Mouse (Mus musculus) CH12.LX (cell line): ENCODE data around the gene Hcn4. TPM values are rescaled to one million over a fixed set of nuclear protein-coding genes. Genes with fewer than 3 reads are reported as not detected.

Experiments used
- DNase-seq: peaks from one replicate; pipeline ENCODE4 v3.0.0-alpha.2; 2013; ENCODE audit errors: extremely low read depth
- H3K27ac ChIP-seq: 2 replicates; pipeline ENCODE4 v1.5.1; 2012; ENCODE audit warnings: low read depth, mild to moderate bottlenecking, control low read depth, moderate library complexity; ENCODE audit not compliant: insufficient read depth
- H3K27me3 ChIP-seq: replicated peaks from 2 replicates; pipeline ENCODE3; 2012; ENCODE audit warnings: inconsistent platforms
- H3K36me3 ChIP-seq, 2 experiments: replicated peaks in 1 of 2; 2 replicates each; pipeline versions ENCODE3 to v1.6.1; 2012; ENCODE audit warnings: inconsistent platforms in 1 of 2, low read length in 1 of 2, mild to moderate bottlenecking in 1 of 2, mixed read lengths in 1 of 2, moderate library complexity in 1 of 2; ENCODE audit not compliant: control insufficient read depth in 1 of 2, insufficient read depth in 1 of 2
- H3K4me1 ChIP-seq, 2 experiments: 2 replicates each; pipeline ENCODE4 v1.6.1; 2012; ENCODE audit warnings: inconsistent platforms in 1 of 2, moderate library complexity in 1 of 2; ENCODE audit not compliant: insufficient read depth in 2 of 2, control insufficient read depth in 1 of 2
- H3K4me2 ChIP-seq: 2 replicates; pipeline ENCODE4 v1.6.1; 2012; ENCODE audit warnings: low read depth, mild to moderate bottlenecking, control low read depth; ENCODE audit not compliant: poor library complexity, insufficient read depth, severe bottlenecking
- H3K4me3 ChIP-seq, 3 experiments: fragments of 150-350 bp in 1 of 3; sonication (generic) in 1 of 3; replicated peaks in 1 of 3; 2 replicates each; pipeline versions ENCODE3 to v1.5.1; 2011 to 2012; ENCODE audit warnings: low read depth in 2 of 3, low read length in 2 of 3, mild to moderate bottlenecking in 2 of 3, moderate library complexity in 2 of 3, control low read depth in 1 of 3, improper control_type of control experiment in 1 of 3, inconsistent platforms in 1 of 3, mixed read lengths in 1 of 3; ENCODE audit not compliant: poor library complexity in 1 of 3
- H3K79me2 ChIP-seq: replicated peaks from 2 replicates; pipeline ENCODE4 v1.6.1; 2012; ENCODE audit warnings: mild to moderate bottlenecking, moderate library complexity; ENCODE audit not compliant: control insufficient read depth, poor library complexity, insufficient read depth, severe bottlenecking; ENCODE audit errors: extremely low read depth
- H3K9ac ChIP-seq: 2 replicates; pipeline ENCODE4 v1.6.1; 2012; ENCODE audit warnings: low read depth, mild to moderate bottlenecking, control low read depth, moderate library complexity; ENCODE audit not compliant: insufficient read depth
- H3K9me3 ChIP-seq: replicated peaks from 2 replicates; pipeline ENCODE3; 2012; ENCODE audit warnings: low read length, inconsistent platforms, mixed read lengths
- CTCF ChIP-seq, 2 experiments: IDR thresholded peaks in 1 of 2; conservative IDR thresholded peaks in 1 of 2; 2 replicates each; pipeline ENCODE4 v1.5.1; 2011 to 2012; ENCODE audit warnings: low read depth in 2 of 2, low read length in 2 of 2, improper control_type of control experiment in 1 of 2, inconsistent platforms in 1 of 2, mild to moderate bottlenecking in 1 of 2, moderate library complexity in 1 of 2
- E2F4 ChIP-seq: IDR thresholded peaks from 2 replicates; pipeline ENCODE4 v1.6.1; 2011; ENCODE audit warnings: low read depth, low read length, improper control_type of control experiment; ENCODE audit not compliant: insufficient replicate concordance
- GABPA ChIP-seq: IDR thresholded peaks from 2 replicates; pipeline ENCODE4 v1.6.1; 2012; ENCODE audit warnings: low read depth, low read length, improper control_type of control experiment, inconsistent platforms; ENCODE audit not compliant: insufficient replicate concordance
- HCFC1 ChIP-seq: IDR thresholded peaks from 2 replicates; pipeline ENCODE4 v1.6.1; 2012; ENCODE audit warnings: low read depth, mild to moderate bottlenecking, inconsistent platforms, low read length, improper control_type of control experiment
- JUN ChIP-seq: IDR thresholded peaks from 2 replicates; pipeline ENCODE4 v1.6.1; 2011; ENCODE audit warnings: low read depth, mild to moderate bottlenecking, low read length, improper control_type of control experiment, moderate library complexity; ENCODE audit not compliant: insufficient read depth
- JUND ChIP-seq: conservative IDR thresholded peaks from 2 replicates; pipeline ENCODE4 v1.6.1; 2011; ENCODE audit warnings: low read depth, low read length, improper control_type of control experiment
- MAFK ChIP-seq: IDR thresholded peaks from 2 replicates; pipeline ENCODE4 v1.6.1; 2011; ENCODE audit warnings: low read length, improper control_type of control experiment; ENCODE audit not compliant: insufficient replicate concordance
- MAZ ChIP-seq: IDR thresholded peaks from 2 replicates; pipeline ENCODE4 v1.6.1; 2012; ENCODE audit warnings: low read depth, mild to moderate bottlenecking, inconsistent platforms, low read length, improper control_type of control experiment, moderate library complexity
- MEF2A ChIP-seq: IDR thresholded peaks from 2 replicates; pipeline ENCODE4 v1.6.1; 2014; ENCODE audit warnings: low read depth, mild to moderate bottlenecking, inconsistent platforms, low read length, improper control_type of control experiment, borderline replicate concordance
- MYC ChIP-seq: IDR thresholded peaks from 2 replicates; pipeline ENCODE4 v1.6.1; 2011; ENCODE audit warnings: low read depth, mild to moderate bottlenecking, improper control_type of control experiment, low read length
- PAX5 ChIP-seq: IDR thresholded peaks from 2 replicates; pipeline ENCODE4 v1.6.1; 2012; ENCODE audit warnings: low read length, inconsistent platforms, mixed read lengths
- POLR2AphosphoS2 ChIP-seq: IDR thresholded peaks from 2 replicates; pipeline ENCODE4 v1.6.1; 2011; ENCODE audit warnings: low read depth, low read length, improper control_type of control experiment
- RCOR1 ChIP-seq: conservative IDR thresholded peaks from 2 replicates; pipeline ENCODE4 v1.6.1; 2012; ENCODE audit warnings: low read depth, mild to moderate bottlenecking, inconsistent platforms, low read length, improper control_type of control experiment
- SIN3A ChIP-seq: IDR thresholded peaks from 2 replicates; pipeline ENCODE4 v1.6.1; 2012; ENCODE audit warnings: low read length, improper control_type of control experiment, inconsistent platforms
- SMC3 ChIP-seq: IDR thresholded peaks from 2 replicates; pipeline ENCODE4 v1.6.1; 2011; ENCODE audit warnings: low read depth, low read length, improper control_type of control experiment
- TCF12 ChIP-seq: IDR thresholded peaks from 2 replicates; pipeline ENCODE4 v1.6.1; 2014; ENCODE audit warnings: low read depth, mild to moderate bottlenecking, inconsistent platforms, low read length, improper control_type of control experiment
- UBTF ChIP-seq: IDR thresholded peaks from 2 replicates; pipeline ENCODE4 v1.6.1; 2012; ENCODE audit warnings: low read depth, mild to moderate bottlenecking, inconsistent platforms, low read length, improper control_type of control experiment, moderate library complexity
- USF1 ChIP-seq: IDR thresholded peaks from 2 replicates; pipeline ENCODE4 v1.6.1; 2014; ENCODE audit warnings: low read depth, mild to moderate bottlenecking, inconsistent platforms, low read length, improper control_type of control experiment
- ZC3H11A ChIP-seq: IDR thresholded peaks from 2 replicates; pipeline ENCODE4 v1.6.1; 2012; ENCODE audit warnings: low read depth, mild to moderate bottlenecking, inconsistent platforms, low read length, improper control_type of control experiment
- ZMIZ1 ChIP-seq: IDR thresholded peaks from 2 replicates; pipeline ENCODE4 v1.6.1; 2012; ENCODE audit warnings: low read depth, mild to moderate bottlenecking, inconsistent platforms, low read length, improper control_type of control experiment
- ZNF384 ChIP-seq: IDR thresholded peaks from 2 replicates; pipeline ENCODE4 v1.6.1; 2012; ENCODE audit warnings: low read depth, low read length, improper control_type of control experiment, inconsistent platforms
- dilution Hi-C: fragments of 300-500 bp; cut with MboI; formaldehyde crosslinking; loops from 2 replicates; pipeline ENCODE4 v1.14.3; 2020; ENCODE audit warnings: low sequenced_read_pairs; ENCODE audit not compliant: extremely low pct_unique_long_range_greater_than_20kb, extremely low pct_ligation_motif_present
- in situ Hi-C: fragments of 300-500 bp; cut with MboI; formaldehyde crosslinking; loops from 3 replicates; pipeline ENCODE4 v1.14.3; 2019; ENCODE audit warnings: low sequenced_read_pairs, low pct_ligation_motif_present, low pct_unique_long_range_greater_than_20kb, mixed read lengths
- polyA plus RNA-seq: library from polyadenylated mRNA; unstranded; fragments of >175 nt; gene quantifications from 2 replicates; pipeline ENCODE4 v1.2.1, GENCODE M21; 2012; ENCODE audit warnings: low read depth; ENCODE audit not compliant: insufficient read length
- total RNA-seq, 2 experiments: library from RNA; depleted of rRNA; stranded (reverse); fragments of 300-350 nt in 1 of 2; fragments of >200 nt in 1 of 2; gene quantifications; 2 replicates each; pipeline ENCODE4 v1.2.3; 2012 to 2014

Hcn4 gene
- total and polyA plus RNA-seq, 3 experiments = 0.04 TPM; not detected in 2

DNA sequence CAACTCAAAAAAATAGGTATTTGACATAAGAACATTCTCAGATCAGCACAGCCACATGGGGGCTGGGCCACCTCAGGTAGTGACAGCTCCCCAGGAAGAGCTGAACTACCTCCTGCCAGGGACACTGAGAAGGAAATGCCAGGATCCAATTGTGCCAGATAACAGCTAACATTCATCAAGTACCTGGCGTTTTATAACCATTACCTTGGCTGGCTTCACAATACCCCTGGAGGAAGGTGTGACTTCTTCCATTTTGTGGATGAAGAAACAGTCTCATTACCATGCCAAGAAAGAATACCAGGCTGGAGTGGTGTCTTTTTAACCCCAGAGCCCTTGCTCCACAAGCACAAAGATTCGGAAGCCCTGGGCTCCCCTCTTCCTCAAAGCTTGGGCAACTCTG lies 21.8 kb upstream of the Hcn4 start:
- dilution Hi-C loops = no loop called here
- no peaks in the 10 kb centered on the region for H3K36me3 ChIP-seq

DNA sequence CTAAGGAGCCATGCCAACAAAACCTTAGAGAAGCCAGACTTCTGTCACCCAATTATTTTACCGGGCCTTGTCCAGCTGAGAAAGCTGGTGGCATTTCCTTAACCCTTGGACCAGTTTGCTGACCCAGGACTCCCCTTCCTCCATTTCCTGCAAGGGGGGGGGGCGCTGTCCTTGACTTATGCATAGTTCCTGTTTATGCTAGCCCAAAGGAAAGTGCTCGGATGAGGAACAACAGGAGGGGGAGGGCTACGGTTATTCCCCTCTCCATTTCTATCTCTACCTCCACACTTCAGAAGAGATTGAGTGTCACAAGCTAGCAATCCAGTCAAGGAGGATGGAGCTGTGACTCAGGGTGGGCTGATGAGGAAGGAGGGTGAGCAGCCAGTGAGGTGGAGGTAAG lies 20.9 kb upstream of the Hcn4 start:
- no peak overlapping the region for H3K4me2 ChIP-seq
- H3K4me3 ChIP-seq = no peak overlapping the region
- dilution Hi-C loops = no loop called here
- in situ Hi-C loops = no loop called here
- H3K9me3 ChIP-seq = no peaks in the 10 kb centered on the region
- TF ChIP-seq MAZ = no peak
- TF ChIP-seq USF1 = no peak
- TF ChIP-seq ZC3H11A = no peak
- TF ChIP-seq E2F4 = no peak
- no peak for TF ChIP-seq MAFK
- TF ChIP-seq TCF12 = no peak
- TF ChIP-seq HCFC1 = no peak
- TF ChIP-seq UBTF = no peak
- no peak for TF ChIP-seq JUN
- no peak for TF ChIP-seq PAX5
- TF ChIP-seq JUND = no peak
- TF ChIP-seq RCOR1 = no peak
- no peak for DNase-seq
- no peak overlapping the region for H3K9ac ChIP-seq
- no peaks in the 10 kb centered on the region for H3K36me3 ChIP-seq
- no peak overlapping the region for H3K27ac ChIP-seq
- no peaks in the 10 kb centered on the region for H3K27me3 ChIP-seq
- H3K4me1 ChIP-seq = peaks cover 0 to 12% of the 10 kb centered on the region in 2 experiments; a peak in 2 of 4 replicates
- H3K79me2 ChIP-seq = no peaks in the 10 kb centered on the region

More for the DNA sequence above, 21.8 kb upstream of the Hcn4 start:
- in situ Hi-C loops = no loop called here
- no peak for DNase-seq
- Histone ChIP-seq H3K4me3 (no peak overlapping the region), H3K4me2 (no peak overlapping the region), H3K27ac (no peak overlapping the region), H3K79me2 (no peaks in the 10 kb centered on the region), H3K27me3 (no peaks in the 10 kb centered on the region), H3K9me3 (no peaks in the 10 kb centered on the region), H3K9ac (no peak overlapping the region), H3K4me1 (peaks cover 0 to 12% of the 10 kb centered on the region in 2 experiments; a peak in 2 of 4 replicates)
- TF ChIP-seq MEF2A (no peak), SMC3 (no peak), SIN3A (no peak), ZNF384 (no peak), TCF12 (no peak), RCOR1 (no peak), JUND (no peak), MAZ (no peak), MYC (no peak), PAX5 (no peak), JUN (no peak), POLR2AphosphoS2 (no peak), GABPA (no peak), CTCF (conservative IDR thresholded peaks at IDR 0.05 in 1 of 2, IDR thresholded peaks at IDR 0.05 in 1 of 2; ENCODE audit: low read depth in 2 of 2, low read length in 2 of 2) (no peak), ZMIZ1 (no peak)
